Mouse (Mus musculus) small intestine, adult 2 months (tissue): Measurements from ENCODE around the gene Pi4k2a.

Experiments
- CTCF ChIP-seq: fragments of 200-500 bp; IDR thresholded peaks from 2 replicates; pipeline ENCODE4 v1.5.1; 2012; ENCODE audit warnings: low read depth, mild to moderate bottlenecking, control low read depth, inconsistent platforms, low read length, moderate library complexity, mixed read lengths; ENCODE audit not compliant: insufficient replicate concordance, insufficient read length; ENCODE audit errors: extremely low read depth
- POLR2A ChIP-seq: fragments of 200-500 bp; IDR thresholded peaks from 2 replicates; pipeline ENCODE4 v1.6.1; 2012; ENCODE audit warnings: low read depth, mild to moderate bottlenecking, control low read depth, inconsistent platforms, low read length, moderate library complexity

DNA sequence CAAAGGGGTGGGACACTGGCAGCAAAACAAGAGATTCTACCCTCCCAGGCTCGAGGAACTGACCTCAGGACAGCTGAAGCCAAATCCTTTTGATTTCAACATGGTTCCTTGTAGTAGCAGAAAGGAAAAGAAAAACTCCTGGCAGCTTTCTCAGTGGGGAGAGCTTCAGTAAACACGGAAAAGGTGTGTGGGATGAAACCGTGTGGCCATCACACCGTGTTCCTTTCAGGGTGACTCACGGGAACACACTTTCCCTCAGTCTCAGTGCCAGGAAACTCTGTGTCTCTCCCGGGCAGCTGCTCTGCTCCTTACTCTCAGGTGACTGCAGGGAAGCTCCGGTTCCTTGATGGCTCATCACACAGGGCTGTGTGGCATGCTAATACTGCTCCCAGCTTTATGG is 31.8 kb upstream of the Pi4k2a start:
- TF ChIP-seq CTCF (no peak), POLR2A (no peak)
